Mouse (Mus musculus): ENCODE measurements at regions not wholly inside any gene's neighbourhood (a gene's known extent, or its start where the extent isn't known, plus 50 kb on each side); places are given as distances from the start of the nearest gene placed in this dataset.

GRCm38 (mm10) chr8:30823588-30823938, 2604.9 kb upstream of the 5930422O12Rik start:
- TF ChIP-seq EP300 (optimal IDR thresholded peaks at IDR 0.05) (no peak), CTCF (IDR thresholded peaks at IDR 0.05; ENCODE audit: low read depth) (no peak)

Measured in stomach, postnatal 0 days (tissue).